Mouse (Mus musculus) kidney, postnatal 0 days (tissue): ENCODE data around the gene Rbbp8nl. TPM values are rescaled to one million over a fixed set of nuclear protein-coding genes. Genes with fewer than 3 reads are reported as not detected.
A peak's percentile ranks its signal among the peaks of the same experiment; 100 is the strongest.

Source experiments
- ATAC-seq: fragments of 200-750 bp; cut with Nextera tagmentation; replicated peaks from 2 replicates; pipeline ENCODE4 v1.8.0; 2017; ENCODE audit warnings: low read depth, moderate number of reproducible peaks, moderate TSS enrichment, moderate library complexity; ENCODE audit not compliant: low FRiP score
- DNase-seq: peaks from one replicate; pipeline ENCODE4 v3.0.0-alpha.2; 2016; ENCODE audit warnings: low spot score
- H3K27ac ChIP-seq: fragments of 300-500 bp; sonication (generic); 2 replicates; pipeline ENCODE4 v1.5.1; 2014; ENCODE audit warnings: mild to moderate bottlenecking
- H3K27me3 ChIP-seq: fragments of 300-500 bp; sonication (generic); 2 replicates; pipeline ENCODE4 v1.6.1; 2014; ENCODE audit warnings: low read length, mixed read lengths; ENCODE audit not compliant: insufficient read depth
- H3K36me3 ChIP-seq: fragments of 300-500 bp; sonication (generic); 2 replicates; pipeline ENCODE4 v1.6.1; 2014; ENCODE audit warnings: low read length, mixed read lengths; ENCODE audit not compliant: insufficient read depth
- H3K4me1 ChIP-seq: fragments of 300-500 bp; sonication (generic); replicated peaks from 2 replicates; pipeline ENCODE4 v1.6.1; 2014; ENCODE audit warnings: antibody characterized with exemption, low read length, mixed read lengths; ENCODE audit not compliant: insufficient read depth
- H3K4me2 ChIP-seq: fragments of 300-500 bp; sonication (generic); 2 replicates; pipeline ENCODE4 v1.6.1; 2014; ENCODE audit warnings: mild to moderate bottlenecking, low read length, moderate library complexity, mixed read lengths
- H3K4me3 ChIP-seq: fragments of 300-500 bp; sonication (generic); replicated peaks from 2 replicates; pipeline ENCODE4 v1.5.1; 2014; ENCODE audit warnings: low read depth, low read length
- H3K9ac ChIP-seq: fragments of 300-500 bp; sonication (generic); 2 replicates; pipeline ENCODE4 v1.6.1; 2014; ENCODE audit warnings: low read depth, low read length
- H3K9me3 ChIP-seq: fragments of 300-500 bp; sonication (generic); replicated peaks from 2 replicates; pipeline ENCODE4 v1.6.1; 2016; ENCODE audit warnings: low read length, inconsistent platforms, mixed read lengths
- CTCF ChIP-seq: IDR thresholded peaks from 2 replicates; pipeline ENCODE4 v1.5.1; 2016; ENCODE audit warnings: antibody characterized with exemption, low read depth, mild to moderate bottlenecking, moderate library complexity
- WGBS: fragments of 180-500 bp; shearing (Covaris S2); extraction: QIAGEN DNeasy Blood & Tissue Kit; methylation state at CpG from one replicate; pipeline ENCODE4 v1.1.7; 2014; 5-methylcytosine and 5-hydroxymethylcytosine counted together
- polyA plus RNA-seq: library from polyadenylated mRNA; unstranded; fragments of >200 nt; fragmentation: Nextera tagmentation; extraction: Ambion mirVana; gene quantifications from 2 replicates; pipeline ENCODE4 v1.2.1, GENCODE M21; 2015

The Rbbp8nl gene
- polyA plus RNA-seq, 1 experiment from 2014 or later = 0.29 TPM

DNA sequence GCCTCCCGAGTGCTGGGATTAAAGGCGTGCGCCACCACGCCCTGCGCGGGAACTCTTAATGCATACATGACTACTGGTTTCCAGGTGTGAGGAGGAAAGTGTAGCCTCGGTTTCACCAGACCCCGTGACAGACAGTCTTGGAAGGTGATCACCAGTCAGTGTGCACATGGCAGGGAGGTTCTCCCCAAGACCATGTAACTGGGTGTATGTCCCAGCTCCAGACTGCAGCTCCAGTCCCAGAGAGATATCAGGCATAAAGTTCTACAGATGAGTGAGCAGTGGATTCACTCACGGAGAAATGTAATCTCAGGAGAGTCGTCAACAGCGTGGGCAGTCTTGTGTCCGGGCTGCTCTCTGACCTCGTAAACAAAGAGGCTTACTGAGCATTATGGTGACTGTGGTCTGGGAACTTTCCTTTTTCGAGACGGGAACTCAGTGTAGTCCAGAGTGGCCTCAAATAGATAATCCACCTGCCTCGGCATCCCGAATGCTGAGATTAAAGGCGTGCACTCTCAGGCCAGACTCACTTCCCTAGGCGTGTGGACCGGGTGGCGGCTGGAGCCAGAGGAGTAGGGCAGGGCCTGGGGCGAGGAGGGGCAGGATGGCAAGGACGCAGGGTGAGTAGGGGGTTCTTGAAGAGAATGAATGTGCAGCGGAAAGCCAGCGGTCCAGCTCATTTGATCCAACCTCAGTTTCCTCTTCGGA, 33.2 kb downstream of the Rbbp8nl start:
- Histone ChIP-seq H3K4me1 (no peaks in the 10 kb centered on the region; the same call in 1 of the 2 replicates), H3K36me3 (peaks cover 12% of the 10 kb centered on the region), H3K9ac (peak overlapping the region; percentile 64), H3K4me2 (peak overlapping the region; percentile 64), H3K27me3 (no peaks in the 10 kb centered on the region), H3K27ac (peak overlapping the region; percentile 91), H3K9me3 (no peaks in the 10 kb centered on the region), H3K4me3 (peak overlapping the region; percentile 90)
- TF ChIP-seq CTCF = no peak
- ATAC-seq = peak; percentile 44
- 23% methylated on average over 26 of the region's 26 CpGs for WGBS
- no peak for DNase-seq

DNA sequence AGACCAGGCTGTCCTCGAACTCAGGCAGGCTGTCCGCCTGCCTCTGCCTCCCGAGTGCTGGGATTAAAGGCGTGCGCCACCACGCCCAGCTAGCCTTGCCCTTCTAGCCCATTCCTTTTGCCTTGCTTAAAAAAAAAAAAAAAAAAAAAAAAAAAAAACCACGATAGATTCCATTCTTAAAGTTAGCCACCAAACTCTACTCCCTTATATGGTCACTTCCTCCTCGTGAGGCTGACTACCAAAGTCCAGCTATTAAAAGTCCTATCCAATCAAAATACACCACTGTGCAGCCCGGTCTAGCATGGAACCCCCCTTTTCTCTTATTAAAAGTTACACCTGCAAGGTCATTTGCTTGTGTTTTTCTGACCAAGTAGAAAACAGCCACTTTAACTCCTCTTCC, 34.0 kb downstream of the Rbbp8nl start:
- H3K27ac ChIP-seq = no peak overlapping the region
- H3K27me3 ChIP-seq = no peaks in the 10 kb centered on the region
- no peak overlapping the region for H3K4me2 ChIP-seq
- peaks cover 7% of the 10 kb centered on the region; the same call in 1 of the 2 replicates for H3K36me3 ChIP-seq
- no peak for TF ChIP-seq CTCF
- ATAC-seq (no peak), DNase-seq (peak; percentile 36)
- WGBS = 72% methylated on average over 9 of the region's 9 CpGs
- no peak overlapping the region for H3K4me3 ChIP-seq
- H3K9me3 ChIP-seq = no peaks in the 10 kb centered on the region
- no peak overlapping the region for H3K9ac ChIP-seq
- H3K4me1 ChIP-seq = no peaks in the 10 kb centered on the region; the same call in 1 of the 2 replicates

DNA sequence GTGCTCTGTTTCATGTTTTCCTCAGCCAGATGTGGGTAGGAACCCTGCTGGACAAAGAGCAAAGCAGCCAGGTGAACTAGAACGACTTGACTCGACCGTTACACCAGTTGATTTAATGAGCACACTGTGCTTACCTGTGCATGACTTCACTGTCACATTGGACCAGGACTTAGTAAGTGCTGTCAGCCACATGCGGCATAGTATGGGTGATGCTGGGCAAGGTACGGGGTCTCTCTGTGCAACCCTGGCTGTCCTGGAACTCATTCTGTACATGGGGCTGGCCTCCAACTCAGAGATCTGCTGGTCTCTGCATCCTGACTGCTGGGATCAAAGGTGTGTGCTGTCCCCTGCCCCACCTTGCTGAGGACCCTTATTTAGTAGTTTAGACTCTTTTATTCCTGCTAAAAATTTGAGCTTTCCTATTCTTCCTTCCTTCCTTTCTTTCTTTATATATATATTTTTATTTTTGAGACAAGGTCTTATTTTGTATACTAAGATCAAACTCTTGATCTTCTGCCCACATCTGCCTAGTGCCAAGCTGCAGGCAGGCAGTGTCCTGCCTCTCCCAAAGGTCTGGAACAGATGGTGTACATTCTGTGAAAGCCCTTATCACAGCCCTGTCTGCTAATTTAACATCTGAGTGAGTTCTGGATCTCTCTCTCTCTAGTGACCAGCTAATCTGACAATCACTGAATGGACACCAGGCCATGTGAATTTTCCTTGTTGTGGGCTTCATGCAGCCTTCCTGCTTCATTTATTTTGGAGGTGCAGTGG, 35.1 kb downstream of the Rbbp8nl start:
- no peaks in the 10 kb centered on the region; the same call in 1 of the 2 replicates for H3K4me1 ChIP-seq
- H3K4me2 ChIP-seq = no peak overlapping the region
- TF ChIP-seq CTCF = no peak
- ATAC-seq (no peak), DNase-seq (no peak)
- H3K9me3 ChIP-seq = no peaks in the 10 kb centered on the region
- H3K27me3 ChIP-seq = no peaks in the 10 kb centered on the region
- WGBS = 74% methylated on average over 5 of the region's 5 CpGs
- H3K4me3 ChIP-seq = no peak overlapping the region
- peaks cover 4% of the 10 kb centered on the region; the same call in 1 of the 2 replicates for H3K36me3 ChIP-seq
- H3K9ac ChIP-seq = no peak overlapping the region
- no peak overlapping the region for H3K27ac ChIP-seq

- no peaks in the 10 kb centered on the region for H3K9me3 ChIP-seq
- H3K27ac ChIP-seq = no peak overlapping the region
- H3K27me3 ChIP-seq = no peaks in the 10 kb centered on the region
- H3K4me1 ChIP-seq = no peaks in the 10 kb centered on the region; the same call in 1 of the 2 replicates
- ATAC-seq (no peak), DNase-seq (no peak)
- H3K4me3 ChIP-seq = no peak overlapping the region
- H3K9ac ChIP-seq = no peak overlapping the region
- no peaks in the 10 kb centered on the region for H3K36me3 ChIP-seq
- TF ChIP-seq CTCF = no peak
- H3K4me2 ChIP-seq = no peak overlapping the region
- 70% methylated on average over 3 of the region's 3 CpGs for WGBS
Measured at GRCm38 (mm10) chr2:180251838-180252237, 37.8 kb downstream of the Rbbp8nl start.

GRCm38 (mm10) chr2:180250930-180251611, 38.6 kb downstream of the Rbbp8nl start:
- Histone ChIP-seq H3K4me2 (no peak overlapping the region), H3K27ac (no peak overlapping the region), H3K4me3 (no peak overlapping the region), H3K4me1 (no peaks in the 10 kb centered on the region; the same call in 1 of the 2 replicates), H3K9me3 (no peaks in the 10 kb centered on the region), H3K36me3 (no peaks in the 10 kb centered on the region), H3K27me3 (no peaks in the 10 kb centered on the region), H3K9ac (0 out of 2 replicates have a peak overlapping the region, but pooled peaks have one; percentile 4)
- TF ChIP-seq CTCF = peak; percentile 99
- ATAC-seq (peak; percentile 71), DNase-seq (peak; percentile 92)
- 26% methylated on average over 11 of the region's 11 CpGs for WGBS
